Mouse (Mus musculus) gonadal fat pad, adult 2 months (tissue): Measurements from ENCODE around the gene Nek5. TPM values are rescaled to one million over a fixed set of nuclear protein-coding genes. Genes with fewer than 3 reads are reported as not detected.

Experiments used
- DNase-seq: peaks from one replicate; pipeline ENCODE4 v3.0.0-alpha.2; 2012; ENCODE audit warnings: low read depth
- polyA plus RNA-seq: library from polyadenylated mRNA; depleted of rRNA; stranded (reverse); fragments of >200 nt; gene quantifications from 2 replicates; pipeline ENCODE4 v1.2.3, GENCODE M21; 2012

Gene Nek5
- polyA plus RNA-seq, 1 experiment: 0.30 TPM

- DNase-seq: no peak
Measured at GRCm38 (mm10) chr8:22089226-22089625, 35.6 kb downstream of the Nek5 start.

GRCm38 (mm10) chr8:22079313-22080007 lies 45.4 kb downstream of the Nek5 start:
- no peak for DNase-seq

DNA sequence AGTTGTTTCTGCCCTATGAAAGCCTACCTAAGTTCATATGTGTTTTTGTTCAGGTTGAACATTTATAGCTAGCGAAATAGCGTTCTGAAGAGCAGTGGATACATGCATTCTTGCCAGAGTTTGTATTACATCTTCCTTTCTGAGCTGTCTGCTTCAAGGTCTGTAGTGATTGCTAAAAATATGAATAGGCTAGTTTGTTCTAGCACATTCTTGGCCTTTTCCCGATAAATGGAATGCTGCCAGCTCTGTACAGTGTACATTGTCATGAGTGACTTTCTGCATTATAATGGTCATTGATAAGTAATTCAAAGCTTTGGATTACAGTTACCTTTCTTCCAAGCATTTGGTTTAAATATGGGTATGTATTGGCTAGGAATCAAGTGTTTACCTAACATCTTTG lies 63.7 kb downstream of the Nek5 start:
- no peak for DNase-seq

- DNase-seq: peak; percentile 50
Measured at GRCm38 (mm10) chr8:22060446-22060889, 64.4 kb downstream of the Nek5 start, which contains the start of gene Alg11. Gene Alg11, plus strand, starts transcription at chr8:22060721.

DNA sequence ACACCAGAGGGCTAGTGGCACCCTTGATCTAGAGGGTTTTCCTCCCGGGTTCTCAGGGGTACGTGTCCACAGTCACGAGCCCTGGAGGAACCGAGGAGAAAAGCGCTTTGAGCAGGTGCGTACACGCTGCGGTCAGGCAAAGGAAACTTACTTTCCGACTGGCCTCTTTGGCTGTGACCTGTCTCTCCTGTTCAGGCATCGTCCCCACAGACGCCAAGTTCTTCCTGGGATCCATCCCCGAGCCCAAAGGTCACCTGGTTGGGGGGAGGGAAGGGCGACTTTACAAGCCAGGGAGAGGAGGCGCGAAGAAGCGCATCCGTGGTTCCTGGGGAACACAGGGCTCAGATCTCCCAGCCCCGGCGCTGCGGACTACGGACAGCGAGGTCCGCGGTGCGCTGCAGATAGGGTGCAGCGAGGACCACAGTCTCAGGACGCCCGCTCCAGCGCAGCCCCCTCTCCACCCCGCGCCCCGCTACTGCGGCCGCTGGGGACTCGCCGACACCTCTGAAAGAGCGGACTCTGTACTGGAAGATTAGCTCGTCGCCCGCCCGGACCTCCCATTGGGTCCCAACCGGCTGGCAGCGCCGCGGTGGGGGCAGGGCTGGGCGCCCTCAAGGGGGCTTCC lies 64.9 kb downstream of the Nek5 start, which contains the start of gene Atp7b:
Gene Atp7b, minus strand, starts transcription at position 485 of the 625 bp plus-strand sequence.
- no peak for DNase-seq

DNA sequence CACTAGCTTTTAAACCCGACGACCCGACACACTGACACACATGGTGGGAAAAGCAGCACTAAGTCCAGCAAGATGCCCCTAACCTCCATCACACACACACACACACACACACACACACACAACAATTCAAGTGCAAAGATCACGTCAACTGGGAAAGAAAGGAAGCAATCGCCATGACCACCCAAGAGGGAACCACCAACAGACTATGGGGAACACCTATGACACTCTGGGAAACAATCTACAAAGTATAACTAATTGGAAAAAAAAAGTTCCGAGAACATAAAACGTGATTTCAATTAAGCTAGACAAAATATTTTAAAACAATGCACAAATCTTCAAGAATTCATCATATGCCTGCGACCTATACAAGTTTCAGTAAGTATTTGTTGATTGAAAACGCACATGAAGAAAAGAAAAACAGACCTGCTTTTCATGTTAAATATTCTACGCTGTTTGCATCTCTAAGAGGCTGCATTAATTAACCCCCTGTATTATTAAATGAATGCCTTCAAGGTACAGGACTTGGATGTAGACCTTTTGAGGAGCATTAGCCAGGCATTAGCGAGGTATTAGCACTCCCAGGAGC lies 65.6 kb downstream of the Nek5 start:
- DNase-seq: no peak

DNA sequence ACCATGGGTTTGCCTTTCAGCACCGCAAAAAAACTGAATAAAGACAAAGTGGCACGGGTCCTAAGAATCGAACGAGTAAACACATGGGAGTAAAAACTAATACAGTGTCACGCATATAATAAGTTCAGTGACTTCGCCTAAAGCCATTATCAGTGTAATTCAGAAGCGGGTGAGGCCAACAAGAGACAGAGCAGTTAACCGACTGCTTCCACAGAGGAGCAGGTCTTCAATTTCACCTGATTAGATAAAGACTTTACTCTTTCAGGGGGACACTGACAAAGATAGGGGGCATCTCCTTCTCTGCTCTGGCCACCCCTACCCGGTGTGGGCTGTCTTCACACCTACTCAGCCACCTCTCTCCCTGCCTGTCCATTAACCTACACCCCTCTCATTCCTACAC lies 66.5 kb downstream of the Nek5 start:
- no peak for DNase-seq

GRCm38 (mm10) chr8:22056850-22057249 lies 68.0 kb downstream of the Nek5 start:
- DNase-seq: no peak

DNA sequence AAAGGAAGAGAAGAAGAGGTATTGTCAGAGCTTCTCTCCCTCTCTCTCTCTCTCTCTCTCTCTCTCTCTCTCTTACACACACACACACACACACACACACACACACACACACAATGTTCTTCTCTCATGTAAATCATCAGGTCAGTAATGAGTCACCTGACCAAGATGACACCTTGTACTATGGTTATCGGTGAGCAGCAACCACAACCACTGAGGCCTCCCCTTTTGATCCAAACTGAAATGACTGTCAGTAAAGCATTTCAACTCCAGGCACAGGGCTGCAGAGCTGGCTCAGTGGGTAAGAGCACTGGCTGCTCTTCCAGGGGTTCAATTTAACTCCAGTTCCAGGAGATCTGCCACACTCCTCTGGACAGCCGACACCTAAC lies 69.4 kb downstream of the Nek5 start:
- no peak for DNase-seq

GRCm38 (mm10) chr8:22054674-22055491 lies 70.0 kb downstream of the Nek5 start:
- no peak for DNase-seq

DNA sequence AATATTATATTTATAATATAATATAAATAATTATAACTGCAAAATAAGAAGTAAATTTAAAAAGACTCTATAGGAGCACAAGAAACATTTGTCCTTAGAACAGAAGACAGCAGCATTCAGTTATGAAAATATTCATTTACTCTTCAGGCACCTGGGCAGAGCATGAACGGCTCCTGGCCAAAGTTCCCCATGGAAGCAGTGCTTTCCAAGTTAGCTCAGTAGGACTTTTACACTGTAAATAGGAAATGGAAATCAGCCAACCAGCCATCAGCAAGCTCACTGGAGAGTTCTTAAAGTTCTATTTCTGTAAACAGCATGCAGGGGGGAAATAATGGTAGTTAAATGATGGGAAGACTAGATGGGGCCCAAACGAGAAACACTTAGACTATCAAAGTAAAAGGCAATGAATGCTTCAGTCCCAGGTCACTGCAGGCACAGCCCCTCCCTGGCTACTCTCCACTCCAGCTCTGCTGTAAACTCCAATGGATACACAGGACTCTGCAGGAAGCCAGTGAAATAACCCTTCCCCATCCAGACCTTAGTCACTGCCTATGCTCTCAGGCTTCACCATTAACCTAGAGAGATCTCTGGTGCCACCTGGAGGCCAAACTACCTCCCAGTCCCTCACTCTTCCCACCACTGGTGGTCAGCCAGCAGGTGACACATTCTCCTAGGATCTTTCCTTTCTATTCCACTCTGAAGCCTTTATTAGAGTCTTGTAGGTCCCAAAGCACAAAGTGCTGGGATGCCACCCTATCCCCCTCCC lies 77.0 kb downstream of the Nek5 start:
- DNase-seq: no peak

DNA sequence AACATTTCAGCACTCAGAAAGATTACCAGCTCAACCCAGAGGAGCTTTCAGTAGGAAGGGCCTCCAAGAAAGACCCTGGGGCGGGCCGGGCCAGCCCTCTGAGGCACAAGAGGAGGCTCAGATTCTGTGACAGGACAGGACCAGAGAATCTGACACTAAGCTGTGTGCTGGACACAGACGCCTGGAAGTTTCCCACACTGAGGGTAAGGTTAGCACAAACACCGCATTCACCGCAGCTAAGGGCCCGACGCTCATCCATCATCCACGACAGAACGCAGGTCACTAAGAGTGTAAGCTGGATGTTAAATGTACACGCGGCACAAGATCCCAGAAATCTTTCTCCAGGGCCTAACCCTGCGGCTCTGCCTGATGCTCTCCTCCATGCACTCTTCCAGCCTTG lies 81.1 kb downstream of the Nek5 start:
- DNase-seq: no peak

DNA sequence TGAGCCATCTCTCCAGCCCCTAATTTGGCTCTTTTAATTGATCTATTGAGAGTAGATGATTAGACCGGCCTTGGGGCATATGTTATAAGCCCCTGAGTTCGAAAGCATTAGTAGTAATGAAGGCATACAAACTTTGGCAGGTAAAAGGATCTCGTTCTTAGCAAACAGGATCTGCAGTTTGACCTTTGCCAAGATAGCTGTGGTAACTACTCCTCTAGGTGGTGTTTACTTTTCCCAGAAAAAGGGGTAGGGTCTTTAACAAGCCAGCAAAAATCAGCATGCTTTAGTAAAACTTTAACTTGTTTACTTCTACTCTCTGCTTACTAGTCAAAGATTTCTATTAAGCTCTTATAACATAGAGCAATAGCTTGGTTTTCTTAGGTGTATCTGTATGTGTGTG lies 82.3 kb downstream of the Nek5 start:
- no peak for DNase-seq

DNA sequence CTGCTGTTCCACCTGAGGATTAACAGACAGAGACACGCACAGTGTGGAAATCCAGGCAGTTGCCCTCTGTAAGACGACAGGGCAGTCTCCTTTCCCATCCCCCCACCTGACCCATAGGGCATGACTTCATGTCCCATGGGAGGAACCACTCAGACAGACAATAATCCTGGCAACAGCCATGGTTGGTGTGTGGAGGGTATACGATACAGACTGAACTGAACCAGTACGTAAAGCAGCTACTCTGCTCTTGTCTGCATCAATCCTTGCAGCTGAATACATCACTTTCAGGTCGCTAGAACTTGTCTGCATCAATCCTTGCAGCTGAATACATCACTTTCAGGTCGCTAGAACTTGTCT lies 84.7 kb downstream of the Nek5 start:
- DNase-seq: no peak

DNA sequence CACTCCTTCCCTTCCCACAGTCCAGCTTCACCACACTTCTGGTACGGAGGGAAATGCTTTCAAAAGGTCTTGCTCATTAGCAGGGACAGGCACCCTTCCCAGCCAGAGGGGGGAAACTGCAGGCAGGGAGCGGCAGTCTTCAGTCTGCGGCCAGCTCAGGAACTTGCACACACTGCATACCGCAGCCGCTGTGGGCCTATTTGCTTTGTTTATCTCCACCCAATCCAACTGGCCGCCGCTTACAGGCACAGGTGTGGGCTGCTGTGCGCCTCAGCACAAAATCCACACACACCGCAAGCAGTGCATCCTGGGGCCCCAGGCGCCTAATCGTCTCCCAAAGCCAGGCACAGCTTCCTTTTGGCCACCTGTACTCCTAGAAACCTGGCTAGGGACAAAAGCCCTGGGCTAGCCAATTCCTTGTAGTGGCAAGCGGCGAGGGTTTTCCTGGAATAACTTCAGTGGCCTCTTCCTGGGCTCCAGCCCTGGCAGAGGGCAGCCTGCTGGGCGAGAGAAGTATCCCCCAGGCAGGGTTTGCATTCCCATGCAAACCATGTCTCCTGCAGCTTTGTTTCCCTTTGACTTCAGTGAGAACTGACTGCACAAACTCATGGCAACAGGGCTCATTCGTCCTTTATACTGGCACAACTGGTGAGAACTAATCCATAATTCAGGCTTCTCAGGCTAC lies 85.2 kb downstream of the Nek5 start:
- DNase-seq: no peak

- DNase-seq: no peak
Measured at GRCm38 (mm10) chr8:22037022-22037421, 87.8 kb downstream of the Nek5 start.

DNA sequence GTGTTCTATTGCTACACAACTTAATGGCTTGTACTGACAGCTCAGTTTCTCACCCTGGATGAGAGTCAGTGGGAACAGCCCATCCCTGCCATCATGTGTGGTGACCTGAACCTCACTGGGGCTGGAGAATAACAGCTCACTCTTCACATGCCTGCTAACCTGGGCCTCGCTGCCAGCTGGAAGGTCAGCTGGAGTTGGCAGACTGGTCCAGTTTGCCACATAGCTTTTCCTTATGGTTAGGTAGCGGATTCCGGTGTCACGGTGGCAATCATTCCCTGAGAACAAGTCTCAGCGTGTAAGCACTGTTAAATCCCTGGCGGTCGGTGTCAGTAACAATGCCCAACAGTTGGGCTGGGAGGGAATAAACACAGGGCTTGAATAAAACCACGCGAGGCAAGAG lies 88.7 kb downstream of the Nek5 start:
- DNase-seq: no peak

- no peak for DNase-seq
Measured at GRCm38 (mm10) chr8:22030990-22031389, 93.9 kb downstream of the Nek5 start.

- DNase-seq: no peak
Measured at GRCm38 (mm10) chr8:22028973-22029372, 95.9 kb downstream of the Nek5 start.

GRCm38 (mm10) chr8:22025241-22025640 lies 99.6 kb downstream of the Nek5 start:
- no peak for DNase-seq
